Mouse (Mus musculus) midbrain, postnatal 0 days (tissue): Measurements from ENCODE around the gene Acr. TPM values are rescaled to one million over a fixed set of nuclear protein-coding genes. Genes with fewer than 3 reads are reported as not detected.

Source experiments
- ATAC-seq: fragments of 200-750 bp; cut with Nextera tagmentation; 2 replicates; pipeline ENCODE4 v1.8.0; 2017; ENCODE audit warnings: moderate number of reproducible peaks, mild to moderate bottlenecking, moderate TSS enrichment, moderate library complexity; ENCODE audit not compliant: low FRiP score
- DNase-seq: peaks from one replicate; pipeline ENCODE4 v3.0.0-alpha.2; 2015; ENCODE audit warnings: low spot score
- H3K27ac ChIP-seq: fragments of 300-500 bp; sonication (generic); 2 replicates; pipeline ENCODE4 v1.5.1; 2014; ENCODE audit warnings: low read depth, mild to moderate bottlenecking, low read length, mixed read lengths
- H3K27me3 ChIP-seq: fragments of 300-500 bp; sonication (generic); 2 replicates; pipeline ENCODE4 v1.6.1; 2014; ENCODE audit warnings: low read length, control low read depth, mixed read lengths; ENCODE audit not compliant: insufficient read depth
- H3K36me3 ChIP-seq: fragments of 300-500 bp; sonication (generic); 2 replicates; pipeline ENCODE4 v1.6.1; 2014; ENCODE audit warnings: low read length, control low read depth, mixed read lengths; ENCODE audit not compliant: insufficient read depth
- H3K4me1 ChIP-seq: fragments of 300-500 bp; sonication (generic); 2 replicates; pipeline ENCODE4 v1.6.1; 2014; ENCODE audit warnings: mild to moderate bottlenecking, control low read depth, antibody characterized with exemption, low read length, mixed read lengths; ENCODE audit not compliant: insufficient read depth
- H3K4me2 ChIP-seq: fragments of 300-500 bp; sonication (generic); 2 replicates; pipeline ENCODE4 v1.6.1; 2014; ENCODE audit warnings: low read depth, mild to moderate bottlenecking, low read length, mixed read lengths; ENCODE audit not compliant: poor library complexity, severe bottlenecking
- H3K4me3 ChIP-seq: fragments of 300-500 bp; sonication (generic); 2 replicates; pipeline ENCODE4 v1.5.1; 2014; ENCODE audit warnings: low read depth, mild to moderate bottlenecking, low read length, moderate library complexity
- H3K9ac ChIP-seq: fragments of 300-500 bp; sonication (generic); replicated peaks from 2 replicates; pipeline ENCODE4 v1.6.1; 2014; ENCODE audit warnings: mild to moderate bottlenecking, low read length, moderate library complexity, mixed read lengths; ENCODE audit not compliant: poor library complexity, severe bottlenecking
- H3K9me3 ChIP-seq: fragments of 300-500 bp; sonication (generic); 2 replicates; pipeline ENCODE4 v1.6.1; 2016; ENCODE audit warnings: low read length, control low read depth
- CTCF ChIP-seq: IDR thresholded peaks from 2 replicates; pipeline ENCODE4 v1.5.1; 2016; ENCODE audit warnings: antibody characterized with exemption, mild to moderate bottlenecking
- WGBS: fragments of 180-500 bp; shearing (Covaris S2); extraction: QIAGEN DNeasy Blood & Tissue Kit; methylation state at CpG from one replicate; pipeline ENCODE4 v1.1.7; 2014; 5-methylcytosine and 5-hydroxymethylcytosine counted together
- polyA plus RNA-seq: library from polyadenylated mRNA; unstranded; fragments of >200 nt; fragmentation: Nextera tagmentation; extraction: Ambion mirVana; gene quantifications from 2 replicates; pipeline ENCODE4 v1.2.1, GENCODE M21; 2015
- total RNA-seq: library from RNA; depleted of rRNA; stranded (reverse); fragments of >200 nt; gene quantifications from 2 replicates; pipeline ENCODE4 v1.2.3, GENCODE M21; 2014

Acr gene
- total and polyA plus RNA-seq, 2 experiments from 2014 or later: 3.1 to 3.5 TPM

DNA sequence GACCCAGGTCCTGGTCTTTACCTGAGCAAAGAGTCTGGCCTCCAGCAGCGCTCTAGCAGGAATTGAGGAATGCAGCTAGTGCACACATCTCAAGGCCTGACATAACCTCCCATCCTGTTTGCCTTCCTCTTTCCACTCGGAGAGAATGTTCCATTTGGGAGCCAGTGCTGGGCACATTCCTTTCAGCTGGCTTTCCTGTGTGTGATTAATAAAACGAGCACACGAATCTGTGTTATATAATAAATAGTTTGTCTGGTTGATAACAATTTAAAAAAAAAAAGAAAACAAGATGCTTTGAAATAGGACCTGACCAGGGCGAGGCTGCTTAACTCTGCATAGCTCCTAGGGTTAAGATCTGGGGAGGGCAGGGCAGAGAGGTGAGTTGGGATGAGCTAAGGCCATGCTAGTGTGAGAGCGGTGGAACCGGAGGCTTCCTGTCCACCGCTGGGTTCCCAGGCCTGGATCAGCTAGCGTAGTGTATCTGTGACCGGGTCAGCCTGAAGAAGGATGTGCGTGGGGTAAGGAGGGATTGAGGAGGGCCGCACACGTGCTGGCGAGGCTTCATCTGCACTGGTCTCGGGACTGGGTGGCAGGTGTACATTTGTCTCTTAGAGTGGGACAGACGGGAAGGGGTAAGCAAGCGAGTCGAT lies 39.8 kb upstream of the Acr start:
- no peak overlapping the region for H3K4me2 ChIP-seq
- no peak for TF ChIP-seq CTCF
- ATAC-seq: no peak
- 89% methylated on average over 18 of the region's 18 CpGs for WGBS
- no peak overlapping the region for H3K9ac ChIP-seq
- peaks cover 13% of the 10 kb centered on the region; the same call in 1 of the 2 replicates for H3K36me3 ChIP-seq
- H3K9me3 ChIP-seq: no peaks in the 10 kb centered on the region
- no peak for DNase-seq
- H3K27me3 ChIP-seq: no peaks in the 10 kb centered on the region
- no peak overlapping the region for H3K4me3 ChIP-seq
- peaks cover 9% of the 10 kb centered on the region; the same call in 1 of the 2 replicates for H3K4me1 ChIP-seq
- H3K27ac ChIP-seq: no peak overlapping the region

DNA sequence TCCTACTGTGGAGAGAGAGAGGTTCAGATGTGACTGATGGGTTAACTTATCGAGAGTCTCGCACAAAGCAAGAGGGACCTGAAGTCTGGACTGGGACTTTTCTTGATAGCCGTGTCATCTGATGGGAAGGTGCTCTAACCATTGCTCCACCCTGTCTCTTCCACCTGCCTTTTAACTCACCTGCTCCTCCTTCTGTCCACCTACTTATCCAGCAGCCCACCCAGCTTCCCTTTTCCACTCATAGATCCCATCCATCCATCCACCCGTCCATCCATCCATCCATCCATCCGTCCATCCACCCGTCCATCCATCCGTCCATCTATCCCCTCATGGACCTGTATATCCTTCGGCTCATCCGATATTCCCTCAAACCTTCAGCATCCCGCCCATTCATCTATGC lies 39.2 kb upstream of the Acr start:
- TF ChIP-seq CTCF: no peak; the same call in 1 of the 2 replicates
- WGBS: 92% methylated on average over 10 of the region's 10 CpGs
- DNase-seq (no peak), ATAC-seq (no peak)
- H3K4me1 ChIP-seq: peaks cover 11% of the 10 kb centered on the region; the same call in 1 of the 2 replicates
- H3K9ac ChIP-seq: no peak overlapping the region
- H3K4me3 ChIP-seq: no peak overlapping the region
- no peaks in the 10 kb centered on the region for H3K27me3 ChIP-seq
- H3K27ac ChIP-seq: no peak overlapping the region
- no peaks in the 10 kb centered on the region for H3K9me3 ChIP-seq
- peaks cover 13% of the 10 kb centered on the region; the same call in 1 of the 2 replicates for H3K36me3 ChIP-seq
- no peak overlapping the region for H3K4me2 ChIP-seq

DNA sequence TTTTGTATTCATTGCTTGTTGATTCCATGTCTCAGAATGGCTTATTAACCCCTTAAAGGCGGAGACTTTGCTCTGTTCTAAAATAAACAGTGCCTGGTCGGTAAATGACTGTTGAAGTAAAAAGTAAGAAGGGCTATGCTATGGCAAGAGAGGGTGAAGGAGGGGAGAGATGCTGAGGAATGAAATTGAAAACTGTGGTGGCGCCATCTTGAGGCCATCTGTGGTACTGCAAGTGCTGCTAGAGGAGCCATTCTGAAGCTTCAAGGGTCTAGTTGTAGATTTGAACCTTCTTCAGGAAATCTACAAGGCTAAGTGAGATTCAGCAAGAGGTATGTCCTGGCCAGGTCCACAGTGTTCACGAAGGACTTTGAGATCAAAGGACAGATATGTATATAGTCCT lies 37.8 kb upstream of the Acr start:
- H3K36me3 ChIP-seq: peaks cover 12% of the 10 kb centered on the region; the same call in 1 of the 2 replicates
- peaks cover 15% of the 10 kb centered on the region; the same call in 1 of the 2 replicates for H3K4me1 ChIP-seq
- H3K27me3 ChIP-seq: no peaks in the 10 kb centered on the region
- H3K27ac ChIP-seq: no peak overlapping the region
- no peaks in the 10 kb centered on the region for H3K9me3 ChIP-seq
- 6% methylated on average over 4 of the region's 4 CpGs for WGBS
- peak; percentile 74 for DNase-seq
- no peak overlapping the region for H3K4me2 ChIP-seq
- no peak for ATAC-seq
- peak; percentile 96 for TF ChIP-seq CTCF
- H3K4me3 ChIP-seq: no peak overlapping the region
- no peak overlapping the region for H3K9ac ChIP-seq

DNA sequence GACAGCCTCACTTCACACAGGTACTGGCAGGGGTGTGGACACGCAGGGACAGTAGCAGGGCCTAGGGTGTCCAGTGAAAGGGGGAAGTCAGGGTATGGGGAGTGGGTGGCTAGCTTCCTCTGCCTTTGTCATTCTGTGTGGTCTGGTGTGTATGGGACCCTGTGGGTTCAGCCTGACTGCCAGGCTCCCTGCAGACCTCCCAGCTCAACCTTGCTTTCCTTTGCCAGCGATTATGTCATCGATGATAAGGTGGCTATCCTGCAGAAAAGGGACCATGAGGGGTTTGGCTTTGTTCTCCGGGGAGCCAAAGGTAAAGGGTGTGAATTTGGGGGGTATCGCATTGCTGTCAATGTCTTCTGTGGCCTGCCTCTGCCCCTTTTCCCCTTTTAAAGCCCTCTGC lies 36.7 kb upstream of the Acr start:
- Histone ChIP-seq H3K9me3 (no peaks in the 10 kb centered on the region), H3K4me3 (no peak overlapping the region), H3K4me1 (peaks cover 15% of the 10 kb centered on the region; the same call in 1 of the 2 replicates), H3K36me3 (peaks cover 8% of the 10 kb centered on the region; the same call in 1 of the 2 replicates), H3K9ac (no peak overlapping the region), H3K4me2 (no peak overlapping the region), H3K27me3 (no peaks in the 10 kb centered on the region), H3K27ac (no peak overlapping the region; the same call in 1 of the 2 replicates)
- no peak for ATAC-seq
- 92% methylated on average over 5 of the region's 5 CpGs for WGBS
- no peak for DNase-seq
- no peak for TF ChIP-seq CTCF

DNA sequence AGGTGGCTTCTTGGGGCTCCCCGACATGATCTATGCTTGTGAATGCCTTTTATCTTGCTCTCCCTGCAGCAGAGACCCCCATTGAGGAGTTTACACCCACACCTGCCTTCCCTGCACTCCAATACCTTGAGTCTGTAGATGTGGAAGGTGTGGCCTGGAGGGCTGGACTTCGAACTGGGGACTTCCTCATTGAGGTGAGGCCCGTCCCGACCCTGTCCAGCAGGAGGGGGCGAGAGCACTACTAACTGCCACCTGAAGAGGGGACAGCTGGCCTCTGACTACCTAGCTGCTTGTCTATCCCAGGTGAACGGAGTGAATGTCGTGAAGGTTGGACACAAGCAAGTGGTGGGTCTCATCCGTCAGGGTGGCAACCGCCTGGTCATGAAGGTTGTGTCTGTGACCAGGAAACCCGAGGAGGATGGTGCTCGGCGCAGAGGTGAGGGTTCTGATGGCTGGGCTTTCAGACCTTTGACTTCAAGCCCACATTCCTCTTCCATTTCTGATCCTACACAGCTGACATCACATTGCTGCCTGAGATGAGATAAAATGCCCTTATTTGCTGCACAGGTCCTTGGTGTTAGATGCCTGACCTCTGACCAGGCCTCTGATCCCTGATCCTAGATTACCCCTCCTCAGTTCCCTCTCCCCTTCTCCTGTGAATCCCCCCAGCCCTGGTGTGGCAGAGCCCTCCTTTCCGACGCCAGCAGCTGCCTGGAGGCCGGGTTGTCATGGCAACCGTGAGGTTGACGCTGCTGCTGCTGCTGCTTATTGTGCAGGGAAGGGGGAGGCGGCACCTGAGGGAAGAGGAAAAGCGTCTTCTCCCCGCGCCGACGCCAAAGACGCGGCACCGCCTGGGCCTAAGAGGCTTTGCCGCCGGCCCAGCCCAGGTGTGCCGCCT lies 35.9 kb upstream of the Acr start:
- DNase-seq: peak; percentile 94
- WGBS: 29% methylated on average over 28 of the region's 29 CpGs
- H3K4me3 ChIP-seq: peak overlapping the region; percentile 46

More for the DNA sequence above, 35.9 kb upstream of the Acr start:
- Histone ChIP-seq H3K4me2 (peak overlapping the region; percentile 50), H3K4me1 (peaks cover 15% of the 10 kb centered on the region; the same call in 1 of the 2 replicates), H3K27me3 (no peaks in the 10 kb centered on the region), H3K9me3 (no peaks in the 10 kb centered on the region), H3K36me3 (0 out of 2 replicates have a peak, but pooled peaks cover under 1% of the 10 kb centered on the region), H3K9ac (peak overlapping the region; percentile 65), H3K27ac (peak overlapping the region; percentile 86)
- ATAC-seq: peak; percentile 79
- no peak for TF ChIP-seq CTCF
